Mouse (Mus musculus) liver, postnatal 0 days (tissue): ENCODE measurements around the gene Zg16.

Experiments used
- CTCF ChIP-seq: sonication (generic); IDR thresholded peaks from 2 replicates; pipeline ENCODE4 v1.5.1; 2016; ENCODE audit warnings: antibody characterized with exemption, low read depth
- EP300 ChIP-seq: IDR thresholded peaks from 2 replicates; pipeline ENCODE4 v1.6.1; 2016; ENCODE audit warnings: antibody characterized with exemption, low read depth, mild to moderate bottlenecking

DNA sequence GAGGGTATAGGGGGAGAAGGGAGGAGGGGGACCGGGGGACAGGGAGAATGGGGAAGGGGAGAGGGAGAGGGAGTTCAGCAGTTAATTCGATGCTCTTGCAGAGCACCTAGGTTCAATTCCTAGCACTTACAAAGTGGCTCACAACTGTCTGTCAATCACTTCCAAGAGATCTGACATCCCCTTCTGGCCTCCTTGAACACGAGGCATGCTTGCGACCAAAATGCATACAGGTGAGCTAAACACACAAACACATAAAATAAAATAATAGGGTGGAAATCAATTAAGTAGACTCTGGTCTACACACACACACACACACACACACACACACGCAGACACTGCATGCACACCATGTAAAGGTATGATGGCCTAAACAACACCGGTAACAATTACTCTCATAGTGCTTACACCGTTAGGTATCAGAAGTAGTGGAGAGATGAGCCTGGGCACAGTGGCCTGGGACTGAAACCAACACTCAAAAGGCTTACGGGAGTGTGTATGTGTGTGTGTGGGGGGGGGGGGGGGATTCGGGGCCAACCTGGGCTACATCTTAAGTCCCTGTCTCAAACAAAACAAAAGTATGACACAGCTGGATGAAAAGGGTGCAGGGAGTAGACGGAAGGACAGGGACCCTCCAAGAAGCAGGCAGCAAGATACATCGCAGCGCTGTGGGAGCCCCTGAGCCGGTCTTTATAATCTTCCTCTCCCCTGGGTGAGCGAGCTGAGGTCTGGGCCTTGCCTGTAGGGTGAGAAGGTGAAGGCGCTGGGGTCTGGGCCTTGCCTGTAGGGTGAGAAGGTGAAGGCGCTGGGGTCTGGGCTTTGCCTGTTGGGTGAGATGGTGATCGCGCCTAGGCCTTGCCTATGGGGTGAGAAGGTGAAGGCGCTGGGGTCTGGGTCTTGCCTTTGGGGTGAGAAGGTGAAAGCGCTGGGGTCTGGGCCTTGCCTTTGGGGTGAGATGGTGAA is 3.3 kb upstream of the Zg16 start:
- TF ChIP-seq EP300 (no peak), CTCF (no peak)
